Mouse (Mus musculus) forebrain, postnatal 0 days (tissue): ENCODE measurements around the gene Grxcr1. TPM values are rescaled to one million over a fixed set of nuclear protein-coding genes. Genes with fewer than 3 reads are reported as not detected.
A peak's percentile ranks its signal among the peaks of the same experiment; 100 is the strongest.

Experiments used
- ATAC-seq: fragments of 200-750 bp; cut with Nextera tagmentation; 2 replicates; pipeline ENCODE4 v1.8.0; 2017; ENCODE audit warnings: mild to moderate bottlenecking, moderate library complexity
- DNase-seq: peaks from one replicate; pipeline ENCODE4 v3.0.0-alpha.2; 2015
- H3K27ac ChIP-seq: fragments of 300-500 bp; sonication (generic); 2 replicates; pipeline ENCODE4 v1.5.1; 2014; ENCODE audit warnings: low read depth, mild to moderate bottlenecking, antibody characterized with exemption, low read length, moderate library complexity, mixed read lengths
- H3K27me3 ChIP-seq: fragments of 300-500 bp; sonication (generic); 2 replicates; pipeline ENCODE4 v1.6.1; 2014; ENCODE audit warnings: mild to moderate bottlenecking, low read length, mixed read lengths; ENCODE audit not compliant: insufficient read depth
- H3K36me3 ChIP-seq: fragments of 300-500 bp; sonication (generic); 2 replicates; pipeline ENCODE4 v1.6.1; 2014; ENCODE audit warnings: mild to moderate bottlenecking, moderate library complexity; ENCODE audit not compliant: insufficient read depth
- H3K4me1 ChIP-seq: fragments of 300-500 bp; sonication (generic); 2 replicates; pipeline ENCODE4 v1.6.1; 2014; ENCODE audit warnings: antibody characterized with exemption; ENCODE audit not compliant: insufficient read depth
- H3K4me2 ChIP-seq: fragments of 300-500 bp; sonication (generic); 2 replicates; pipeline ENCODE4 v1.6.1; 2014; ENCODE audit warnings: low read depth, mild to moderate bottlenecking, moderate library complexity
- H3K4me3 ChIP-seq: fragments of 300-500 bp; sonication (generic); 2 replicates; pipeline ENCODE4 v1.5.1; 2014; ENCODE audit warnings: low read depth, low read length, mixed read lengths
- H3K9ac ChIP-seq: fragments of 300-500 bp; sonication (generic); 2 replicates; pipeline ENCODE4 v1.6.1; 2014; ENCODE audit warnings: mild to moderate bottlenecking
- H3K9me3 ChIP-seq: fragments of 300-500 bp; sonication (generic); 2 replicates; pipeline ENCODE4 v1.6.1; 2016; ENCODE audit warnings: low read length
- CTCF ChIP-seq: sonication (generic); IDR thresholded peaks from 2 replicates; pipeline ENCODE4 v1.5.1; 2016; ENCODE audit warnings: antibody characterized with exemption, control low read depth, low read depth
- WGBS: fragments of 180-500 bp; shearing (Covaris S2); extraction: QIAGEN DNeasy Blood & Tissue Kit; methylation state at CpG from one replicate; pipeline ENCODE4 v1.1.7; 2014; 5-methylcytosine and 5-hydroxymethylcytosine counted together
- polyA plus RNA-seq: library from polyadenylated mRNA; unstranded; fragments of >200 nt; fragmentation: Nextera tagmentation; extraction: Ambion mirVana; gene quantifications from 2 replicates; pipeline ENCODE4 v1.2.1, GENCODE M21; 2015
- total RNA-seq: library from RNA; depleted of rRNA; stranded (reverse); fragments of >200 nt; gene quantifications from 2 replicates; pipeline ENCODE4 v1.2.3, GENCODE M21; 2014

The Grxcr1 gene
- total and polyA plus RNA-seq, 2 experiments from 2014 or later: not detected

GRCm38 (mm10) chr5:68120880-68121279, 89.2 kb downstream of the Grxcr1 start:
- H3K9ac ChIP-seq: no peak overlapping the region
- no peak overlapping the region for H3K4me3 ChIP-seq
- no peak overlapping the region for H3K4me2 ChIP-seq
- H3K27ac ChIP-seq: no peak overlapping the region
- H3K27me3 ChIP-seq: no peaks in the 10 kb centered on the region
- no peaks in the 10 kb centered on the region for H3K9me3 ChIP-seq
- ATAC-seq (no peak), DNase-seq (peak; percentile 57)
- TF ChIP-seq CTCF: peak; percentile 68
- H3K36me3 ChIP-seq: no peaks in the 10 kb centered on the region
- 37% methylated on average over 2 of the region's 2 CpGs for WGBS
- H3K4me1 ChIP-seq: no peaks in the 10 kb centered on the region

GRCm38 (mm10) chr5:68122883-68123282, 91.2 kb downstream of the Grxcr1 start:
- ATAC-seq (no peak), DNase-seq (no peak)
- no peaks in the 10 kb centered on the region for H3K36me3 ChIP-seq
- no peaks in the 10 kb centered on the region for H3K27me3 ChIP-seq
- no peaks in the 10 kb centered on the region for H3K9me3 ChIP-seq
- no peak overlapping the region for H3K9ac ChIP-seq
- H3K4me2 ChIP-seq: no peak overlapping the region
- 75% methylated on average over 3 of the region's 3 CpGs for WGBS
- no peak overlapping the region for H3K27ac ChIP-seq
- H3K4me3 ChIP-seq: no peak overlapping the region
- no peaks in the 10 kb centered on the region for H3K4me1 ChIP-seq
- no peak for TF ChIP-seq CTCF

GRCm38 (mm10) chr5:68125478-68125877, 93.8 kb downstream of the Grxcr1 start:
- H3K36me3 ChIP-seq: no peaks in the 10 kb centered on the region
- DNase-seq (no peak), ATAC-seq (no peak)
- WGBS: 100% methylated on average over 1 of the region's 1 CpGs
- H3K9ac ChIP-seq: no peak overlapping the region
- no peak overlapping the region for H3K4me2 ChIP-seq
- H3K4me3 ChIP-seq: no peak overlapping the region
- TF ChIP-seq CTCF: no peak
- H3K27me3 ChIP-seq: no peaks in the 10 kb centered on the region
- no peak overlapping the region for H3K27ac ChIP-seq
- no peaks in the 10 kb centered on the region for H3K4me1 ChIP-seq
- H3K9me3 ChIP-seq: no peaks in the 10 kb centered on the region

- peak; percentile 61 for ATAC-seq
- H3K27ac ChIP-seq: no peak overlapping the region
- 16% methylated on average over 4 of the region's 4 CpGs for WGBS
- peak; percentile 78 for DNase-seq
- H3K4me3 ChIP-seq: no peak overlapping the region
- TF ChIP-seq CTCF: peak; percentile 81
- H3K27me3 ChIP-seq: no peaks in the 10 kb centered on the region
- no peaks in the 10 kb centered on the region for H3K4me1 ChIP-seq
- H3K36me3 ChIP-seq: no peaks in the 10 kb centered on the region
- H3K4me2 ChIP-seq: no peak overlapping the region
- H3K9ac ChIP-seq: no peak overlapping the region
- H3K9me3 ChIP-seq: no peaks in the 10 kb centered on the region
Observed at GRCm38 (mm10) chr5:68128421-68128820, 96.8 kb downstream of the Grxcr1 start.

- TF ChIP-seq CTCF: no peak
- 85% methylated on average over 3 of the region's 3 CpGs for WGBS
Observed at GRCm38 (mm10) chr5:68128821-68129608, 97.4 kb downstream of the Grxcr1 start.

GRCm38 (mm10) chr5:68146818-68147217, 115.2 kb downstream of the Grxcr1 start:
- no peak for TF ChIP-seq CTCF
- no peaks in the 10 kb centered on the region for H3K4me1 ChIP-seq
- H3K4me3 ChIP-seq: no peak overlapping the region
- H3K36me3 ChIP-seq: no peaks in the 10 kb centered on the region
- no peaks in the 10 kb centered on the region for H3K27me3 ChIP-seq
- no peak overlapping the region for H3K9ac ChIP-seq
- DNase-seq (no peak), ATAC-seq (peak; percentile 27; the same call in 1 of the 2 replicates)
- 15% methylated on average over 1 of the region's 1 CpGs for WGBS
- H3K9me3 ChIP-seq: no peaks in the 10 kb centered on the region
- H3K4me2 ChIP-seq: no peak overlapping the region
- no peak overlapping the region for H3K27ac ChIP-seq

More at GRCm38 (mm10) chr5:68128821-68129608, 97.4 kb downstream of the Grxcr1 start:
- Histone ChIP-seq H3K4me1 (no peaks in the 10 kb centered on the region), H3K27ac (no peak overlapping the region), H3K27me3 (no peaks in the 10 kb centered on the region), H3K4me3 (no peak overlapping the region), H3K36me3 (no peaks in the 10 kb centered on the region), H3K9ac (no peak overlapping the region), H3K9me3 (no peaks in the 10 kb centered on the region), H3K4me2 (no peak overlapping the region)
- ATAC-seq (no peak), DNase-seq (no peak)

- WGBS: 22% methylated on average over 3 of the region's 3 CpGs
- Histone ChIP-seq H3K9ac (no peak overlapping the region), H3K27me3 (no peaks in the 10 kb centered on the region), H3K4me2 (no peak overlapping the region), H3K4me3 (no peak overlapping the region), H3K36me3 (no peaks in the 10 kb centered on the region), H3K27ac (no peak overlapping the region), H3K4me1 (no peaks in the 10 kb centered on the region), H3K9me3 (no peaks in the 10 kb centered on the region)
- no peak for TF ChIP-seq CTCF
- ATAC-seq (peak; percentile 90), DNase-seq (peak; percentile 85)
Observed at GRCm38 (mm10) chr5:68149946-68150345, 118.3 kb downstream of the Grxcr1 start.
